Comparison of ENCODE assay signal across 29 mouse cellular contexts in genomic region chr1:40072558-40072957, GRCm38 (mm10). TPM values are rescaled to one million over a fixed set of nuclear protein-coding genes. Genes with fewer than 3 reads are reported as not detected.
"Had no signal": no experiment of that assay in that cellular context is flagged by ENCODE, and none has a peak within 500 bp of the region (broad histone marks: within the 10 kb centered on the region; RNA-seq: fewer than 3 reads in every experiment).

No protein-coding gene starts in this region.

- H3K27me3 ChIP-seq: hindbrain, embryonic 12.5 days; intestine, embryonic 15.5 days; limb, embryonic 12.5 days had no signal

- H3K4me1 ChIP-seq: heart, embryonic 10.5 days; heart, embryonic 12.5 days; intestine, embryonic 15.5 days; limb, embryonic 10.5 days; limb, embryonic 12.5 days had no signal

- H3K9ac ChIP-seq: heart, embryonic 12.5 days; hindbrain, embryonic 12.5 days; hindbrain, embryonic 14.5 days; intestine, embryonic 15.5 days; limb, embryonic 12.5 days had no signal

- H3K36me3 ChIP-seq: heart, embryonic 10.5 days; heart, embryonic 12.5 days; hindbrain, embryonic 10.5 days; hindbrain, embryonic 12.5 days; intestine, embryonic 15.5 days; limb, embryonic 10.5 days; limb, embryonic 12.5 days had no signal

- ATAC-seq: forebrain, embryonic 16.5 days; hindbrain, embryonic 16.5 days; inflammation-experienced regulatory T-cells, adult 6 months; intestine, embryonic 15.5 days; intestine, postnatal 0 days had no signal

- H3K4me3 ChIP-seq: gastrocnemius, adult 2 months; heart, embryonic 10.5 days; heart, embryonic 12.5 days; hindbrain, embryonic 10.5 days; hindbrain, embryonic 12.5 days; intestine, embryonic 15.5 days; layer of hippocampus, adult 2 months; left cerebral cortex, adult 2 months; limb, embryonic 10.5 days; limb, embryonic 12.5 days had no signal

- H3K9me3 ChIP-seq: heart, embryonic 10.5 days; heart, embryonic 12.5 days; hindbrain, embryonic 10.5 days; hindbrain, embryonic 12.5 days; intestine, embryonic 15.5 days; limb, embryonic 10.5 days; limb, embryonic 12.5 days had no signal

- H3K27ac ChIP-seq: gastrocnemius, adult 2 months; heart, embryonic 10.5 days; hindbrain, embryonic 12.5 days; hindbrain, embryonic 14.5 days; intestine, embryonic 15.5 days; layer of hippocampus, adult 2 months; left cerebral cortex, adult 2 months; limb, embryonic 10.5 days; limb, embryonic 12.5 days had no signal

- DNase-seq: gastrocnemius, adult 2 months; gastrocnemius, postnatal 10 days; gastrocnemius, postnatal 25 days; heart, adult 18-20 months; heart, postnatal 10 days; heart, postnatal 4 days; kidney, adult 8-10 months; kidney, postnatal 25 days; kidney, postnatal 4 days; liver had no signal

- H3K4me2 ChIP-seq: heart, embryonic 12.5 days; hindbrain, embryonic 12.5 days; hindbrain, embryonic 14.5 days; intestine, embryonic 15.5 days; limb, embryonic 12.5 days; liver, embryonic 11.5 days had no signal

RNA-seq across cellular contexts. Expression of gene Il1r2, which starts 1.3 kb away (rescaled TPM):
- total RNA-seq: gastrocnemius, postnatal 4 days; heart, adult 18-20 months; heart, adult 8-10 months; heart, postnatal 10 days; heart, postnatal 25 days; heart, postnatal 4 days; layer of hippocampus, adult 2 months; left cerebral cortex, adult 2 months; left cerebral cortex, postnatal 36 days had no signal
